Mouse (Mus musculus) T-helper 17 cell (primary cell): ENCODE data around the gene Treml1.

Experiments
- in situ Hi-C, 2 experiments: fragments of 300-600 bp; cut with MboI, MseI; formaldehyde crosslinking; loops; 1 replicate in 1 of 2; 2 replicates in 1 of 2; pipeline ENCODE4 v1.15.1; 2025; ENCODE audit warnings: high pct_unique_total_duplicates in 2 of 2

The Treml1 gene

DNA sequence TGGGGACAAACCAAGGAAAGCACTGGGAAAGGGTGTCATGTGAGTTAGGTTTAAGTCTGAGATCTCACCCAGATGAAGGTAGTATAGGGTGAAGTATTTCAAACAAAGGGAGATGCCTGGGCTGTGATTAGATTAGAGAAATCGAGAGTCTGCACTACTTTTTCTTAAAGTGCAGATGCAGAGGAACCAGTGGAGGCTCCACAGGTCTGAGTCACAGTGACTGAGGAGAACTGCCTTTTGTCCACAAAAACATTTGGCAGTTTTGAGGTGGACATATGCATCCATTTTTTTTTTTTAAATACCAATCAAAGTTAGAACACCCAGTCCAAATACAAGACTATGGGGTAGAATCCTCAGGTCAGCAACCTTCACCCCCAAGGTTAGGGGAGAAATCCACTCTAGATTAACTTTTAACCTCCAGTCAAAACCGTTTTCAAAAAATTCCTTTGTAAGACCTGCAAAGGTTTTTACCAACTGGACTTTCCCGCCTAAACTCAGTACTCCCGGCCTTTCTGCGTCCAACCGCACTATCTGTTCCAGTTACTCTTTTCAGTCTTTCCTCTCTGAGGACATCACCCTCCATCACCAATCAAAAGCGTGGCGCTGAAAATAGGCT lies 48.3 kb downstream of the Treml1 start:
- in situ Hi-C loops, result loop anchor here (5.0 to 10.0 kb wide), 2 partner anchors 106 to 883 kb away; no protein-coding TSS in a partner anchor

DNA sequence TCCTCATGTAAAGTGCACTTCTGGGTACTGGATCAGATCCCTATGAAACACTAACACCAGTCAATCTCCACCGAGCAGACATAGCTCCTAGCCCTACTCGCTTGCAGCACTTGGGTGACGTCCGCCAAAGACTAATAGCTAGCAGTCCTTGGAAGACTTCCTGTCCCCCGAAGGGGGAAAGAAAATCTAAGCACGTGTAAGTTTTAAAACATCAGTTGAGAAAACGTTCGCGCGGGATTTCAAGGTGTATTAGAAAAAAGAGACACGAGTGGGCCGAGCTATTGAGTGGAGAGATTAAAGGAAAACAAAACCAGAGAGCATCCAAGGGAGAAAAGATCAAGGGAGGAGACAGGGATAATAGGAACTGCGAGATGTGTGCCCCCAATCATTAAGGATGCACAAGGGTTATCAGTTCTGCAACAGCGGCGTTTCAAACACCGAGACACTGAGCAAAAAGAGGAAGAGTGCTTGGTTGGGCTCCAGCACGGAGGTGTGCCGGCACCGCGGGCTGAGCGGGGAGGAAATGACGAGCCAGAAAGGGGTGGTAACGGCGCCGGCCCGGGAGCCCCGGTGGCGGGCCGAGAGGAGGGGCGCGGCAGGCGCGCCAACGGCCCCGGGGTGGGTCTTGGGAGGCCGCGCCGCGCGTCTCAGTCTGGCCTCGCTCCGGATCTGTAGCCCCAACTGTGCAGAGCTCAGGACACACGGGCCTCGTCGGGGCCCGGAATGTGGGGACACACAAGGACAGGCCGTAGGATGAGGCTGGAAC lies 49.0 kb downstream of the Treml1 start:
- in situ Hi-C loops, result loop anchor here (5.0 to 10.0 kb wide), 2 partner anchors 106 to 884 kb away; no protein-coding TSS in a partner anchor

GRCm38 (mm10) chr17:48409380-48410298 lies 49.9 kb downstream of the Treml1 start, which contains the start of the genes Nfya and Oard1:
Gene Nfya (minus strand): TSS chr17:48409906.
Gene Oard1 (plus strand): TSS chr17:48410014.
- in situ Hi-C loops, result loop anchor here (5.0 to 10.0 kb wide), 2 partner anchors 107 to 885 kb away; no protein-coding TSS in a partner anchor

DNA sequence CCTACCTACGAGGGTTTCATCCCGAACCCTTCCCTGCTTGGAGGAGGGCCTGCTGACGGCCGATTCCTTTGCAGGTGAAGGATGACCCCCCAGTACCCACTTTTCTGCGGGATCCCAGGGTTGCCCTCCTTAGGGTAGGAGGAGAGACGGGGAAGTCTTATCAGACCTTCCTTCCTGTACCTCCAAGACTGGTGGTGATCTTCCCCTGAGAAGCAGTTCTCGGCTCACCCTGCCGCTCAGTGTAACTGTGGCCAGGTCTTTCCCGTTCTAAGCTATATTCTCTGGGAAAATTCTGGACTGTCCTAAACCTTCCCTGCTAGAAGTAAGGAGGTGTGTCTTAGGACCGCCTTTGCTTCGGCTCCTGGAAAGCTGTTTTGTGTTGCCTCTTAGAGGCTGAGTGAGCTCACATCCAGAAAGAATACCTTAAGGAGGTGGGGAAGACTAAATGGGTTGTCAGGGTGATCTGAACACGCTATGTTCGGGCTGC lies 50.6 kb downstream of the Treml1 start:
- in situ Hi-C loops, result no loop called here

DNA sequence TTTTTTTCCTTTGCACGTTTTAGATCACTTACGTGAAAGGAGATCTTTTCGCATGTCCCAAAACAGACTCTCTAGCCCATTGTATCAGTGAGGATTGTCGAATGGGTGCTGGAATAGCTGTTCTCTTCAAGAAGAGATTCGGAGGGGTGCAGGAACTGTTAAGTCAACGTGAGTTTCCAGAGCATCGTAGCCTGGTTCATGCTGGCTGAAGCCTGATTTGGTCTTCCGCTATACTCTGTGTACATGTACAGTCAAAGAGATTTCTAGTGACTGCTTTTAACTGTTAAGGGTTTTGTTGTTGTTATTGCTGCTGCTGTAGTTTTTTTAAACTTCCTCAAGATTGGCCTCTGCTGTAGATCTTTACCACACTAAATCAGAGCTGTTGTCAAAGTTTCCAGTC lies 51.5 kb downstream of the Treml1 start:
- in situ Hi-C loops, result no loop called here

DNA sequence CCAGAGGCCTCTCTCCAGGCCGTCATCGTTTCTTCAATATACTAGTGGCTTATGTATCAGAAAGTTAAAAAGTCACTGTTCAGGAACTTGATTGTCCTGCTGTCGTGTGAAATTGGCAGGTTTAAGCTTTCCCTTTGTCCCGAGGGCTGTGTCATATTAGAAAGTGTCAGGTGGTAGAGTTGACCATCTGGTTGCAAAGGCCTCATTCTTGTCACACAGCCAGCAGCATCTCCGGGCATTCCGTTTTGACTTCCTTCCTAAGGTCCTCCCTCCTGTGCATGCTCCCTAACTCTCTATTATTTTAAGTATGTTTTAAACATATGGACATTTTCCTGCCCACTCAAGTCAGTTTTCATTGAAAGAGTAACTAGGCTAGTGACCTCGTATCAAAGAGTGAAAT lies 56.3 kb downstream of the Treml1 start:
- in situ Hi-C loops, result no loop called here
